Mouse (Mus musculus): Measurements from ENCODE around the gene Ascl3.

- no peak for TF ChIP-seq EP300 (optimal IDR thresholded peaks at IDR 0.05)
- TF ChIP-seq CTCF (IDR thresholded peaks at IDR 0.05; ENCODE audit: low read depth) = no peak
Observed at GRCm38 (mm10) chr7:109754034-109754433, 22.5 kb upstream of the Ascl3 start.

Measured in stomach, postnatal 0 days (tissue).